In genomic region chr12:65401728-65402419, GRCm38 (mm10) we compare ENCODE assay signal across 8 mouse cellular contexts.
A peak's percentile ranks its signal among the peaks of the same experiment; 100 is the strongest.
DNase-seq lines count a peak whose midpoint lies in the region; ATAC-seq and TF ChIP-seq lines count a peak whose summit lies in the region.

No protein-coding gene starts in this region.

- no peaks in the 10 kb centered on the region for H3K9me3 ChIP-seq in MEL (replicated peaks; ENCODE audit: insufficient read depth, low read length)
- no peaks in the 10 kb centered on the region for H3K9me3 ChIP-seq in intestine, embryonic 14.5 days (ENCODE audit: control insufficient read depth, low read length)

- no peaks in the 10 kb centered on the region for H3K4me1 ChIP-seq in MEL (ENCODE audit: control insufficient read depth in 1 of 2, insufficient read depth in 2 of 2, low read length in 2 of 2)
- no peaks in the 10 kb centered on the region for H3K4me1 ChIP-seq in intestine, embryonic 14.5 days (replicated peaks; ENCODE audit: control insufficient read depth, insufficient read depth, low read length)

- H3K4me3 ChIP-seq in MEL (ENCODE audit: control insufficient read depth in 1 of 2, insufficient read depth in 1 of 2, low read depth in 2 of 2, low read length in 2 of 2), result no peak overlapping the region
- no peak overlapping the region for H3K4me3 ChIP-seq in intestine, embryonic 14.5 days (ENCODE audit: low read depth, low read length)

- no peak overlapping the region for H3K27ac ChIP-seq in MEL (ENCODE audit: control insufficient read depth, low read depth, low read length)
- H3K27ac ChIP-seq in intestine, embryonic 14.5 days (ENCODE audit: low read depth), result no peak overlapping the region

- peak; percentile 54 to 85 (median 55) for TF ChIP-seq CTCF in MEL (IDR thresholded peaks at IDR 0.05 in 2 of 3, conservative IDR thresholded peaks at IDR 0.05 in 1 of 3; ENCODE audit: control insufficient read depth in 1 of 3, insufficient read depth in 1 of 3, low read depth in 2 of 3, low read length in 3 of 3, poor library complexity in 1 of 3, severe bottlenecking in 1 of 3)

- DNase-seq in A20 (ENCODE audit: low read depth, low spot score) (peak; percentile 39), MEL (ENCODE audit: low read depth, low spot score) (peak; percentile 76)
- peak; percentile 43 for DNase-seq in embryo, embryonic 9.5 days (ENCODE audit: extremely low spot score)
- DNase-seq in intestine, embryonic 14.5 days (ENCODE audit: low spot score), result peak; percentile 51
- peak; percentile 8 to 50 for DNase-seq in left cerebral cortex, adult 8-10 months (ENCODE audit: low spot score in 2 of 2)
- DNase-seq in right cerebral cortex, adult 18-20 months, result peak; percentile 61
- no peak for DNase-seq in spleen, postnatal 14 days (ENCODE audit: low spot score in 2 of 2)
- DNase-seq in testis, postnatal 10 days (ENCODE audit: low spot score), result no peak

- no peaks in the 10 kb centered on the region for H3K27me3 ChIP-seq in MEL (ENCODE audit: control insufficient read depth in 1 of 2, insufficient read depth in 2 of 2, low read length in 2 of 2)
- H3K27me3 ChIP-seq in intestine, embryonic 14.5 days (replicated peaks; ENCODE audit: control insufficient read depth, insufficient read depth, low read length), result no peaks in the 10 kb centered on the region

- WGBS in intestine, embryonic 14.5 days, result 44% methylated on average over 8 of the region's 8 CpGs

- no peak for TF ChIP-seq POLR2A in MEL (IDR thresholded peaks at IDR 0.05; ENCODE audit: control insufficient read depth in 1 of 2, insufficient read depth in 1 of 2, low read depth in 1 of 2, low read length in 2 of 2, poor library complexity in 1 of 2)

- H3K36me3 ChIP-seq in MEL (ENCODE audit: control insufficient read depth in 1 of 2, insufficient read depth in 2 of 2, low read length in 2 of 2), result no peaks in the 10 kb centered on the region
- H3K36me3 ChIP-seq in intestine, embryonic 14.5 days (ENCODE audit: control insufficient read depth, insufficient read depth, low read length), result no peaks in the 10 kb centered on the region

- ATAC-seq in intestine, embryonic 14.5 days (replicated peaks; ENCODE audit: low FRiP score, low TSS enrichment, low read depth), result peak; percentile 66; the same call in 1 of the 2 replicates

- TF ChIP-seq RAD21 in MEL (IDR thresholded peaks at IDR 0.05; ENCODE audit: low read depth, low read length), result peak; percentile 99

- H3K79me2 ChIP-seq in MEL (ENCODE audit: control insufficient read depth, insufficient read depth, low read length, poor library complexity), result no peaks in the 10 kb centered on the region

- no peak overlapping the region for H3K9ac ChIP-seq in MEL (ENCODE audit: control insufficient read depth, low read depth, low read length, poor library complexity, severe bottlenecking)
- H3K9ac ChIP-seq in intestine, embryonic 14.5 days (ENCODE audit: low read length), result no peak overlapping the region

- 0 out of 4 replicates have a peak, but pooled peaks of 1 of the 2 experiments have one; percentile 21 for TF ChIP-seq EP300 in MEL (IDR thresholded peaks at IDR 0.05; ENCODE audit: low read depth in 1 of 2, low read length in 2 of 2)

- no peak overlapping the region for H3K4me2 ChIP-seq in intestine, embryonic 14.5 days (ENCODE audit: low read length)

TF ChIP-seq in MEL, 35 proteins besides CTCF, POLR2A, EP300 and RAD21:
- TF ChIP-seq ZC3H11A (IDR thresholded peaks at IDR 0.05; ENCODE audit: low read depth, low read length), result peak; percentile 98
- peak; percentile 94 for TF ChIP-seq SMC3 (IDR thresholded peaks at IDR 0.05; ENCODE audit: low read depth, low read length)
- TF ChIP-seq MXI1 (IDR thresholded peaks at IDR 0.05; ENCODE audit: low read depth, low read length), result no peak
- TF ChIP-seq BHLHE40 (IDR thresholded peaks at IDR 0.05; ENCODE audit: borderline replicate concordance, low read depth, low read length), result no peak

Comparison
In these comparisons a context has a peak if more than half of its experiments do, and no peak if none do; other contexts are left out.
1. DNase-seq: peak in A20 (single experiment), MEL (single experiment), embryo, embryonic 9.5 days (single experiment), intestine, embryonic 14.5 days (single experiment), left cerebral cortex, adult 8-10 months (2 of 2) and right cerebral cortex, adult 18-20 months (single experiment); none in spleen, postnatal 14 days (0 of 2) and testis, postnatal 10 days (single experiment).